Mouse (Mus musculus) C2C12 (cell line): ENCODE results near the gene Prrt4.

ENCODE experiments used
- CEBPB ChIP-seq: IDR thresholded peaks from one replicate; pipeline ENCODE4 v1.6.1; 2011; ENCODE audit warnings: low read depth, mild to moderate bottlenecking, control low read depth, moderate library complexity
- CTCF ChIP-seq: IDR thresholded peaks from one replicate; pipeline ENCODE4 v1.5.1; 2011; ENCODE audit not compliant: control insufficient read depth, insufficient read depth, insufficient read length
- MAX ChIP-seq: IDR thresholded peaks from one replicate; pipeline ENCODE4 v1.6.1; 2011; ENCODE audit warnings: mild to moderate bottlenecking, control low read depth
- MYOD1 ChIP-seq: IDR thresholded peaks from one replicate; pipeline ENCODE4 v1.6.1; 2011; ENCODE audit warnings: low read depth; ENCODE audit not compliant: control insufficient read depth, insufficient read length
- MYOG ChIP-seq: IDR thresholded peaks from one replicate; pipeline ENCODE4 v1.6.1; 2011; ENCODE audit not compliant: control insufficient read depth, insufficient read length; ENCODE audit errors: extremely low read depth
- USF1 ChIP-seq: IDR thresholded peaks from one replicate; pipeline ENCODE4 v1.6.1; 2011; ENCODE audit warnings: low read depth, mild to moderate bottlenecking, control low read depth, moderate library complexity

- TF ChIP-seq USF1, result no peak
- no peak for TF ChIP-seq CTCF
- TF ChIP-seq MYOD1, result no peak
- no peak for TF ChIP-seq MYOG
- no peak for TF ChIP-seq CEBPB
- no peak for TF ChIP-seq MAX
Observed at GRCm38 (mm10) chr6:29126878-29127426, 52.4 kb downstream of the Prrt4 start.
